Mouse (Mus musculus) embryonic facial prominence, embryonic 13.5 days (tissue): ENCODE data around the gene H2-Eb1. TPM values are rescaled to one million over a fixed set of nuclear protein-coding genes. Genes with fewer than 3 reads are reported as not detected.

ENCODE experiments used
- ATAC-seq: fragments of 200-750 bp; cut with Nextera tagmentation; 2 replicates; pipeline ENCODE4 v1.8.0; 2017; ENCODE audit warnings: low read depth; ENCODE audit not compliant: insufficient number of reproducible peaks, insufficient read depth, low FRiP score, low TSS enrichment
- H3K27ac ChIP-seq: fragments of 300-500 bp; sonication (generic); 2 replicates; pipeline ENCODE4 v1.5.1; 2015; ENCODE audit warnings: moderate library complexity, mild to moderate bottlenecking, inconsistent platforms
- H3K27me3 ChIP-seq: fragments of 300-500 bp; sonication (generic); 2 replicates; pipeline ENCODE4 v1.6.1; 2015; ENCODE audit warnings: mild to moderate bottlenecking, inconsistent platforms
- H3K36me3 ChIP-seq: fragments of 300-500 bp; sonication (generic); 2 replicates; pipeline ENCODE4 v1.6.1; 2015; ENCODE audit warnings: mild to moderate bottlenecking, inconsistent platforms
- H3K4me1 ChIP-seq: fragments of 300-500 bp; sonication (generic); 2 replicates; pipeline ENCODE4 v1.6.1; 2015; ENCODE audit warnings: inconsistent platforms
- H3K4me2 ChIP-seq: fragments of 300-500 bp; sonication (generic); 2 replicates; pipeline ENCODE4 v1.6.1; 2015; ENCODE audit warnings: moderate library complexity, mild to moderate bottlenecking, inconsistent platforms
- H3K4me3 ChIP-seq: fragments of 300-500 bp; sonication (generic); 2 replicates; pipeline ENCODE4 v1.5.1; 2015; ENCODE audit warnings: mild to moderate bottlenecking, inconsistent platforms
- H3K9ac ChIP-seq: fragments of 300-500 bp; sonication (generic); 2 replicates; pipeline ENCODE4 v1.6.1; 2015; ENCODE audit warnings: mild to moderate bottlenecking, inconsistent platforms
- H3K9me3 ChIP-seq: fragments of 300-500 bp; sonication (generic); 2 replicates; pipeline ENCODE4 v1.6.1; 2016; ENCODE audit warnings: inconsistent platforms
- WGBS: fragments of 180-500 bp; shearing (Covaris S2); methylation state at CpG from one replicate; pipeline ENCODE4 v1.1.7; 2015; ENCODE audit warnings: mixed read lengths; 5-methylcytosine and 5-hydroxymethylcytosine counted together
- polyA plus RNA-seq: library from polyadenylated mRNA; unstranded; fragments of >200 nt; fragmentation: Nextera tagmentation; extraction: Ambion mirVana; gene quantifications from 2 replicates; pipeline ENCODE4 v1.2.1, GENCODE M21; 2015

H2-Eb1 gene
- 1.3 and 3.4 TPM in 2 replicates for polyA plus RNA-seq

- H3K4me2 ChIP-seq, result no peak within 1 kb of the TSS
- H3K27me3 ChIP-seq, result peaks cover 6% of the 10 kb centered on the region; the same call in 1 of the 2 replicates
- H3K36me3 ChIP-seq, result no peaks in the 10 kb centered on the region
- ATAC-seq, result no peak; the same call in 1 of the 2 replicates
- no peaks in the 10 kb centered on the region for H3K9me3 ChIP-seq
- no peak within 1 kb of the TSS for H3K4me3 ChIP-seq
- H3K9ac ChIP-seq, result no peak within 1 kb of the TSS
- H3K27ac ChIP-seq, result no peak within 1 kb of the TSS
- no peaks in the 10 kb centered on the region; the same call in 1 of the 2 replicates for H3K4me1 ChIP-seq
Measured at GRCm38 (mm10) chr17:34305380-34306030, at the start of gene H2-Eb1. Gene H2-Eb1 (plus strand): TSS chr17:34305867.

GRCm38 (mm10) chr17:34256501-34256900 lies 49.2 kb upstream of the H2-Eb1 start:
- Histone ChIP-seq H3K9me3 (no peaks in the 10 kb centered on the region), H3K9ac (no peak overlapping the region), H3K27me3 (peaks cover 9% of the 10 kb centered on the region), H3K27ac (no peak overlapping the region), H3K36me3 (no peaks in the 10 kb centered on the region), H3K4me2 (no peak overlapping the region), H3K4me1 (0 out of 2 replicates have a peak, but pooled peaks cover 9% of the 10 kb centered on the region), H3K4me3 (no peak overlapping the region)
- WGBS, result 80% methylated on average over 5 of the region's 5 CpGs
- ATAC-seq, result no peak

GRCm38 (mm10) chr17:34257594-34258375 lies 47.9 kb upstream of the H2-Eb1 start, which contains the start of gene H2-Ab1:
Gene H2-Ab1 (plus strand): TSS chr17:34257689.
- 0 out of 2 replicates have a peak, but pooled peaks cover 12% of the 10 kb centered on the region for H3K4me1 ChIP-seq
- H3K36me3 ChIP-seq, result no peaks in the 10 kb centered on the region
- WGBS, result 73% methylated on average over 11 of the region's 11 CpGs
- no peak for ATAC-seq
- no peaks in the 10 kb centered on the region for H3K9me3 ChIP-seq
- no peak within 1 kb of the TSS for H3K27ac ChIP-seq
- H3K9ac ChIP-seq, result no peak within 1 kb of the TSS
- no peak within 1 kb of the TSS for H3K4me2 ChIP-seq
- H3K27me3 ChIP-seq, result peaks cover 16% of the 10 kb centered on the region
- H3K4me3 ChIP-seq, result no peak within 1 kb of the TSS

- Histone ChIP-seq H3K4me2 (no peak overlapping the region), H3K4me3 (no peak overlapping the region), H3K27me3 (peaks cover 42% of the 10 kb centered on the region), H3K36me3 (no peaks in the 10 kb centered on the region), H3K9me3 (no peaks in the 10 kb centered on the region), H3K9ac (no peak overlapping the region), H3K4me1 (peaks cover 27% of the 10 kb centered on the region; the same call in 1 of the 2 replicates), H3K27ac (no peak overlapping the region)
- ATAC-seq, result no peak
- WGBS, result 51% methylated on average over 5 of the region's 5 CpGs
Measured at GRCm38 (mm10) chr17:34260551-34260950, 45.1 kb upstream of the H2-Eb1 start.

GRCm38 (mm10) chr17:34261502-34261901 lies 44.2 kb upstream of the H2-Eb1 start:
- Histone ChIP-seq H3K27ac (no peak overlapping the region), H3K27me3 (peaks cover 44% of the 10 kb centered on the region), H3K4me1 (peaks cover 27% of the 10 kb centered on the region; the same call in 1 of the 2 replicates), H3K36me3 (no peaks in the 10 kb centered on the region), H3K4me3 (no peak overlapping the region), H3K9me3 (no peaks in the 10 kb centered on the region), H3K4me2 (0 out of 2 replicates have a peak overlapping the region, but pooled peaks have one; percentile 9), H3K9ac (no peak overlapping the region)
- 21% methylated on average over 4 of the region's 4 CpGs for WGBS
- no peak for ATAC-seq

- no peaks in the 10 kb centered on the region for H3K9me3 ChIP-seq
- peaks cover 46% of the 10 kb centered on the region for H3K27me3 ChIP-seq
- peak overlapping the region; percentile 54 for H3K4me3 ChIP-seq
- H3K4me1 ChIP-seq, result peaks cover 27% of the 10 kb centered on the region; the same call in 1 of the 2 replicates
- under 1% methylated on average over 8 of the region's 8 CpGs for WGBS
- peak; percentile 76 for ATAC-seq
- H3K36me3 ChIP-seq, result no peaks in the 10 kb centered on the region
- H3K4me2 ChIP-seq, result peak overlapping the region; percentile 97
- H3K27ac ChIP-seq, result no peak overlapping the region
- 0 out of 2 replicates have a peak overlapping the region, but pooled peaks have one; percentile 28 for H3K9ac ChIP-seq
Measured at GRCm38 (mm10) chr17:34263068-34263467, 42.6 kb upstream of the H2-Eb1 start.

GRCm38 (mm10) chr17:34263811-34264371 lies 41.8 kb upstream of the H2-Eb1 start:
- peaks cover 27% of the 10 kb centered on the region; the same call in 1 of the 2 replicates for H3K4me1 ChIP-seq
- no peaks in the 10 kb centered on the region for H3K9me3 ChIP-seq
- H3K27ac ChIP-seq, result no peak overlapping the region
- ATAC-seq, result no peak
- peak overlapping the region; percentile 54 for H3K4me3 ChIP-seq
- H3K36me3 ChIP-seq, result no peaks in the 10 kb centered on the region
- H3K27me3 ChIP-seq, result peaks cover 43% of the 10 kb centered on the region
- WGBS, result 4% methylated on average over 14 of the region's 14 CpGs
- H3K9ac ChIP-seq, result no peak overlapping the region
- H3K4me2 ChIP-seq, result peak overlapping the region; percentile 97

GRCm38 (mm10) chr17:34264452-34265351 lies 41.0 kb upstream of the H2-Eb1 start:
- Histone ChIP-seq H3K9me3 (no peaks in the 10 kb centered on the region), H3K4me1 (peaks cover 27% of the 10 kb centered on the region; the same call in 1 of the 2 replicates), H3K9ac (peak overlapping the region; percentile 70), H3K27ac (no peak overlapping the region), H3K27me3 (peaks cover 36% of the 10 kb centered on the region), H3K4me2 (peak overlapping the region; percentile 97), H3K36me3 (no peaks in the 10 kb centered on the region), H3K4me3 (peak overlapping the region; percentile 54)
- under 1% methylated on average over 93 of the region's 93 CpGs for WGBS
- ATAC-seq, result no peak

- Histone ChIP-seq H3K4me3 (no peak overlapping the region), H3K27ac (no peak overlapping the region), H3K9ac (no peak overlapping the region), H3K9me3 (no peaks in the 10 kb centered on the region), H3K27me3 (peaks cover 27% of the 10 kb centered on the region), H3K36me3 (no peaks in the 10 kb centered on the region), H3K4me1 (peaks cover 15% of the 10 kb centered on the region; the same call in 1 of the 2 replicates), H3K4me2 (no peak overlapping the region)
- ATAC-seq, result no peak
- WGBS, result 69% methylated on average over 2 of the region's 2 CpGs
Measured at GRCm38 (mm10) chr17:34268262-34268661, 37.4 kb upstream of the H2-Eb1 start.

- Histone ChIP-seq H3K9ac (no peak overlapping the region), H3K9me3 (no peaks in the 10 kb centered on the region), H3K4me1 (peaks cover 14% of the 10 kb centered on the region; the same call in 1 of the 2 replicates), H3K36me3 (no peaks in the 10 kb centered on the region), H3K4me3 (no peak overlapping the region), H3K27ac (no peak overlapping the region), H3K4me2 (no peak overlapping the region), H3K27me3 (peaks cover 22% of the 10 kb centered on the region)
- ATAC-seq, result no peak
- 86% methylated on average over 2 of the region's 2 CpGs for WGBS
Measured at GRCm38 (mm10) chr17:34268748-34269147, 36.9 kb upstream of the H2-Eb1 start.
